Mouse (Mus musculus) midbrain, embryonic 11.5 days (tissue): ENCODE results near the gene Rspry1. TPM values are rescaled to one million over a fixed set of nuclear protein-coding genes. Genes with fewer than 3 reads are reported as not detected.

ENCODE experiments used
- ATAC-seq: fragments of 200-750 bp; cut with Nextera tagmentation; 2 replicates; pipeline ENCODE4 v1.8.0; 2017; ENCODE audit warnings: moderate TSS enrichment, moderate library complexity; ENCODE audit not compliant: low FRiP score
- DNase-seq: peaks from one replicate; pipeline ENCODE4 v3.0.0; 2015; ENCODE audit warnings: low spot score; ENCODE audit errors: missing footprints
- H3K27ac ChIP-seq: fragments of 300-500 bp; sonication (generic); 2 replicates; pipeline ENCODE4 v1.5.1; 2014; ENCODE audit warnings: low read depth, low read length
- H3K27me3 ChIP-seq: fragments of 300-500 bp; sonication (generic); 2 replicates; pipeline ENCODE4 v1.6.1; 2014; ENCODE audit warnings: mild to moderate bottlenecking, low read length, moderate library complexity, mixed read lengths; ENCODE audit not compliant: control insufficient read depth, insufficient read depth
- H3K36me3 ChIP-seq: fragments of 300-500 bp; sonication (generic); 2 replicates; pipeline ENCODE4 v1.6.1; 2014; ENCODE audit warnings: mild to moderate bottlenecking, low read length, moderate library complexity, mixed read lengths; ENCODE audit not compliant: control insufficient read depth, insufficient read depth
- H3K4me1 ChIP-seq: fragments of 300-500 bp; sonication (generic); 2 replicates; pipeline ENCODE4 v1.6.1; 2014; ENCODE audit warnings: low read length; ENCODE audit not compliant: control insufficient read depth, insufficient read depth
- H3K4me2 ChIP-seq: fragments of 300-500 bp; sonication (generic); 2 replicates; pipeline ENCODE4 v1.6.1; 2014; ENCODE audit warnings: mild to moderate bottlenecking, moderate library complexity
- H3K4me3 ChIP-seq: fragments of 300-500 bp; sonication (generic); 2 replicates; pipeline ENCODE4 v1.5.1; 2014; ENCODE audit warnings: low read depth, low read length
- H3K9ac ChIP-seq: fragments of 300-500 bp; sonication (generic); 2 replicates; pipeline ENCODE4 v1.6.1; 2014; ENCODE audit warnings: low read length
- H3K9me3 ChIP-seq: fragments of 300-500 bp; sonication (generic); 2 replicates; pipeline ENCODE4 v1.6.1; 2016; ENCODE audit warnings: low read length; ENCODE audit not compliant: control insufficient read depth
- WGBS: fragments of 180-500 bp; shearing (Covaris S2); extraction: QIAGEN DNeasy Blood & Tissue Kit; methylation state at CpG from one replicate; pipeline ENCODE4 v1.1.7; 2014; 5-methylcytosine and 5-hydroxymethylcytosine counted together
- polyA plus RNA-seq: library from polyadenylated mRNA; unstranded; fragments of >200 nt; fragmentation: Nextera tagmentation; extraction: Ambion mirVana; gene quantifications from 2 replicates; pipeline ENCODE4 v1.2.1, GENCODE M21; 2014

Gene Rspry1
- polyA plus RNA-seq, 1 experiment from 2014 or later, result 50.7 TPM

- 1% methylated on average over 31 of the region's 31 CpGs for whole genome bisulfite sequencing
- DNase-seq, result peak; percentile 92
- Histone ChIP-seq H3K4me1 (peaks cover 10% of the 10 kb centered on the region), H3K9ac (peak overlapping the region; percentile 41), H3K9me3 (no peaks in the 10 kb centered on the region), H3K4me3 (peak overlapping the region; percentile 38), H3K4me2 (peak overlapping the region; percentile 56), H3K27me3 (peaks cover 44% of the 10 kb centered on the region), H3K27ac (no peak overlapping the region), H3K36me3 (no peaks in the 10 kb centered on the region)
- ATAC-seq, result peak; percentile 52
These were observed 93.7 kb downstream of the Rspry1 start for GRCm38 (mm10) chr8:94695341-94695993.

GRCm38 (mm10) chr8:94695994-94696384 is 94.3 kb downstream of the Rspry1 start, which contains the start of gene Pllp:
TSS of gene Pllp (minus strand) at chr8:94696278.
- H3K27me3 ChIP-seq, result peaks cover 44% of the 10 kb centered on the region
- DNase-seq, result peak; percentile 91
- H3K9me3 ChIP-seq, result no peaks in the 10 kb centered on the region
- peak within 1 kb of the TSS; percentile 38 for H3K4me3 ChIP-seq
- H3K36me3 ChIP-seq, result no peaks in the 10 kb centered on the region
- under 1% methylated on average over 41 of the region's 41 CpGs for WGBS
- H3K27ac ChIP-seq, result no peak within 1 kb of the TSS
- peaks cover 10% of the 10 kb centered on the region for H3K4me1 ChIP-seq
- peak within 1 kb of the TSS; percentile 41 for H3K9ac ChIP-seq
- peak within 1 kb of the TSS; percentile 56 for H3K4me2 ChIP-seq
- peak; percentile 64 for ATAC-seq

GRCm38 (mm10) chr8:94696566-94696965 is 94.8 kb downstream of the Rspry1 start:
- Histone ChIP-seq H3K27ac (no peak overlapping the region), H3K36me3 (no peaks in the 10 kb centered on the region), H3K9me3 (no peaks in the 10 kb centered on the region), H3K4me1 (peaks cover 10% of the 10 kb centered on the region), H3K9ac (no peak overlapping the region), H3K4me2 (no peak overlapping the region), H3K27me3 (peaks cover 44% of the 10 kb centered on the region), H3K4me3 (no peak overlapping the region)
- peak; percentile 69 for DNase-seq
- 52% methylated on average over 3 of the region's 3 CpGs for WGBS
- ATAC-seq, result no peak

GRCm38 (mm10) chr8:94697956-94698355 is 96.2 kb downstream of the Rspry1 start:
- Histone ChIP-seq H3K4me1 (peaks cover 10% of the 10 kb centered on the region), H3K27me3 (peaks cover 44% of the 10 kb centered on the region), H3K9me3 (no peaks in the 10 kb centered on the region), H3K4me2 (no peak overlapping the region), H3K4me3 (no peak overlapping the region), H3K9ac (no peak overlapping the region), H3K27ac (no peak overlapping the region), H3K36me3 (no peaks in the 10 kb centered on the region)
- WGBS, result 76% methylated on average over 6 of the region's 6 CpGs
- DNase-seq, result peak; percentile 51
- no peak for ATAC-seq

GRCm38 (mm10) chr8:94699366-94699765 is 97.6 kb downstream of the Rspry1 start:
- ATAC-seq, result no peak
- Histone ChIP-seq H3K4me2 (no peak overlapping the region), H3K9ac (no peak overlapping the region), H3K27me3 (peaks cover 33% of the 10 kb centered on the region), H3K4me3 (no peak overlapping the region), H3K27ac (no peak overlapping the region), H3K9me3 (no peaks in the 10 kb centered on the region), H3K36me3 (no peaks in the 10 kb centered on the region), H3K4me1 (peaks cover 10% of the 10 kb centered on the region)
- peak; percentile 64 for DNase-seq
- 67% methylated on average over 16 of the region's 16 CpGs for WGBS

- Histone ChIP-seq H3K27ac (no peak overlapping the region), H3K4me3 (no peak overlapping the region), H3K4me1 (peaks cover 5% of the 10 kb centered on the region), H3K36me3 (no peaks in the 10 kb centered on the region), H3K9ac (no peak overlapping the region), H3K9me3 (no peaks in the 10 kb centered on the region), H3K27me3 (peaks cover 21% of the 10 kb centered on the region), H3K4me2 (no peak overlapping the region)
- DNase-seq, result peak; percentile 78
- ATAC-seq, result no peak
- 90% methylated on average over 4 of the region's 4 CpGs for WGBS
These were observed 98.7 kb downstream of the Rspry1 start for GRCm38 (mm10) chr8:94700421-94700935.

- ATAC-seq (no peak), DNase-seq (no peak)
- peak overlapping the region; percentile 43; the same call in 1 of the 2 replicates for H3K4me2 ChIP-seq
- H3K27ac ChIP-seq, result no peak overlapping the region
- H3K9me3 ChIP-seq, result no peaks in the 10 kb centered on the region
- WGBS, result 78% methylated on average over 3 of the region's 3 CpGs
- peak overlapping the region; percentile 39; the same call in 1 of the 2 replicates for H3K4me3 ChIP-seq
- H3K9ac ChIP-seq, result no peak overlapping the region
- H3K4me1 ChIP-seq, result no peaks in the 10 kb centered on the region
- peaks cover 5% of the 10 kb centered on the region; the same call in 1 of the 2 replicates for H3K27me3 ChIP-seq
- no peaks in the 10 kb centered on the region for H3K36me3 ChIP-seq
These were observed 100.4 kb downstream of the Rspry1 start for GRCm38 (mm10) chr8:94702156-94702555.

GRCm38 (mm10) chr8:94702844-94703813 is 101.4 kb downstream of the Rspry1 start:
- H3K27me3 ChIP-seq, result no peaks in the 10 kb centered on the region; the same call in 1 of the 2 replicates
- no peaks in the 10 kb centered on the region for H3K36me3 ChIP-seq
- no peaks in the 10 kb centered on the region for H3K9me3 ChIP-seq
- H3K27ac ChIP-seq, result no peak overlapping the region
- peak overlapping the region; percentile 39 for H3K4me3 ChIP-seq
- WGBS, result under 1% methylated on average over 35 of the region's 35 CpGs
- ATAC-seq (peak; percentile 87), DNase-seq (peak; percentile 99)
- no peaks in the 10 kb centered on the region for H3K4me1 ChIP-seq
- peak overlapping the region; percentile 43 for H3K4me2 ChIP-seq
- peak overlapping the region; percentile 40; the same call in 1 of the 2 replicates for H3K9ac ChIP-seq
